Mouse (Mus musculus) myocyte (in vitro differentiated cells): ENCODE results near the gene Ccnt1.

ENCODE experiments used
- MAX ChIP-seq: IDR thresholded peaks from one replicate; pipeline ENCODE4 v1.6.1; 2011; ENCODE audit warnings: low read depth, mild to moderate bottlenecking, control low read depth
- MYOD1 ChIP-seq, 3 experiments: IDR thresholded peaks; one replicate each; pipeline ENCODE4 v1.6.1; 2011; ENCODE audit warnings: control low read depth in 2 of 3, low read depth in 2 of 3, mild to moderate bottlenecking in 2 of 3, moderate library complexity in 1 of 3; ENCODE audit not compliant: insufficient read length in 2 of 3, control insufficient read depth in 1 of 3
- MYOG ChIP-seq, 3 experiments: IDR thresholded peaks; one replicate each; pipeline ENCODE4 v1.6.1; 2011; ENCODE audit warnings: control low read depth in 2 of 3, low read depth in 2 of 3, mild to moderate bottlenecking in 2 of 3; ENCODE audit not compliant: insufficient read length in 2 of 3, control insufficient read depth in 1 of 3, insufficient read depth in 1 of 3
- POLR2A ChIP-seq: IDR thresholded peaks from one replicate; pipeline ENCODE4 v1.6.1; 2011; ENCODE audit warnings: low read depth, mild to moderate bottlenecking, control low read depth, moderate library complexity; ENCODE audit not compliant: insufficient read length
- POLR2AphosphoS2 ChIP-seq: IDR thresholded peaks from one replicate; pipeline ENCODE4 v1.6.1; 2011; ENCODE audit warnings: low read depth, control low read depth; ENCODE audit not compliant: insufficient read length
- TCF12 ChIP-seq: IDR thresholded peaks from one replicate; pipeline ENCODE4 v1.6.1; 2011; ENCODE audit warnings: mild to moderate bottlenecking, control low read depth; ENCODE audit not compliant: poor library complexity, insufficient read depth, severe bottlenecking
- TCF3 ChIP-seq: IDR thresholded peaks from one replicate; pipeline ENCODE4 v1.6.1; 2011; ENCODE audit warnings: low read depth, control low read depth; ENCODE audit not compliant: insufficient read length
- USF1 ChIP-seq: IDR thresholded peaks from one replicate; pipeline ENCODE4 v1.6.1; 2011; ENCODE audit warnings: low read depth, mild to moderate bottlenecking, control low read depth, moderate library complexity

- TF ChIP-seq USF1, result no peak
- no peak for TF ChIP-seq POLR2AphosphoS2
- TF ChIP-seq POLR2A, result no peak
- TF ChIP-seq TCF12, result no peak
- TF ChIP-seq MAX, result no peak
- no peak for TF ChIP-seq MYOD1 (IDR thresholded peaks at IDR 0.05; ENCODE audit: control insufficient read depth in 1 of 3, insufficient read length in 2 of 3, low read depth in 2 of 3)
- TF ChIP-seq MYOG (IDR thresholded peaks at IDR 0.05; ENCODE audit: control insufficient read depth in 1 of 3, insufficient read depth in 1 of 3, insufficient read length in 2 of 3, low read depth in 2 of 3), result no peak
- TF ChIP-seq TCF3, result no peak
These were observed 23.5 kb upstream of the Ccnt1 start for GRCm38 (mm10) chr15:98594193-98594592.
